Mouse (Mus musculus): ENCODE measurements at regions not wholly inside any gene's neighbourhood (a gene's known extent, or its start where the extent isn't known, plus 50 kb on each side); places are given as distances from the start of the nearest gene placed in this dataset.

GRCm38 (mm10) chr1:151078909-151079522 is 85.8 kb upstream of the Hmcn1 start:
- H3K9ac ChIP-seq, result no peak overlapping the region
- 36% methylated on average over 16 of the region's 16 CpGs for WGBS
- peak; percentile 77; the same call in 1 of the 2 replicates for ATAC-seq (ENCODE audit: low FRiP score)

GRCm38 (mm10) chr1:151079614-151080360 is 86.6 kb upstream of the Hmcn1 start:
- no peak overlapping the region for H3K27ac ChIP-seq
- H3K9me3 ChIP-seq, result no peaks in the 10 kb centered on the region
- WGBS, result 81% methylated on average over 15 of the region's 15 CpGs
- H3K4me3 ChIP-seq (replicated peaks), result no peak overlapping the region
- H3K4me1 ChIP-seq, result no peaks in the 10 kb centered on the region
- H3K9ac ChIP-seq, result no peak overlapping the region
- H3K36me3 ChIP-seq (replicated peaks), result no peaks in the 10 kb centered on the region
- no peaks in the 10 kb centered on the region for H3K27me3 ChIP-seq
- H3K4me2 ChIP-seq, result no peak overlapping the region
- ATAC-seq (ENCODE audit: low FRiP score), result no peak

More at GRCm38 (mm10) chr1:151078909-151079522, 85.8 kb upstream of the Hmcn1 start:
- Histone ChIP-seq H3K27ac (no peak overlapping the region), H3K4me1 (no peaks in the 10 kb centered on the region), H3K4me3 (replicated peaks) (no peak overlapping the region), H3K36me3 (replicated peaks) (no peaks in the 10 kb centered on the region), H3K4me2 (no peak overlapping the region), H3K9me3 (no peaks in the 10 kb centered on the region), H3K27me3 (no peaks in the 10 kb centered on the region)

GRCm38 (mm10) chr1:151080510-151080980 is 87.3 kb upstream of the Hmcn1 start:
- no peaks in the 10 kb centered on the region for H3K27me3 ChIP-seq
- no peak for ATAC-seq (ENCODE audit: low FRiP score)
- no peak overlapping the region for H3K4me3 ChIP-seq (replicated peaks)
- no peaks in the 10 kb centered on the region for H3K36me3 ChIP-seq (replicated peaks)
- no peaks in the 10 kb centered on the region for H3K9me3 ChIP-seq
- H3K9ac ChIP-seq, result no peak overlapping the region
- no peaks in the 10 kb centered on the region for H3K4me1 ChIP-seq
- no peak overlapping the region for H3K4me2 ChIP-seq
- 76% methylated on average over 9 of the region's 9 CpGs for WGBS
- no peak overlapping the region for H3K27ac ChIP-seq

- no peak overlapping the region for H3K4me2 ChIP-seq
- no peak overlapping the region for H3K9ac ChIP-seq
- no peak for ATAC-seq (ENCODE audit: low FRiP score)
- H3K9me3 ChIP-seq, result no peaks in the 10 kb centered on the region
- peaks cover 5% of the 10 kb centered on the region; the same call in 1 of the 2 replicates for H3K4me1 ChIP-seq
- WGBS, result 91% methylated on average over 5 of the region's 5 CpGs
- no peak overlapping the region for H3K4me3 ChIP-seq (replicated peaks)
- no peaks in the 10 kb centered on the region for H3K36me3 ChIP-seq (replicated peaks)
- no peaks in the 10 kb centered on the region for H3K27me3 ChIP-seq
- H3K27ac ChIP-seq, result no peak overlapping the region
These were observed 89.3 kb upstream of the Hmcn1 start for GRCm38 (mm10) chr1:151082510-151083033.

GRCm38 (mm10) chr1:151083806-151084205 is 90.6 kb upstream of the Hmcn1 start:
- H3K4me1 ChIP-seq, result peaks cover 5% of the 10 kb centered on the region; the same call in 1 of the 2 replicates

GRCm38 (mm10) chr1:151086111-151086859 is 93.0 kb upstream of the Hmcn1 start:
- no peak overlapping the region for H3K4me3 ChIP-seq (replicated peaks)
- no peak overlapping the region for H3K4me2 ChIP-seq
- H3K9me3 ChIP-seq, result no peaks in the 10 kb centered on the region
- ATAC-seq (ENCODE audit: low FRiP score), result 0 out of 2 replicates have a peak, but pooled peaks have one; percentile 3
- no peak overlapping the region for H3K27ac ChIP-seq
- no peak overlapping the region for H3K9ac ChIP-seq
- no peaks in the 10 kb centered on the region for H3K27me3 ChIP-seq
- H3K4me1 ChIP-seq, result peaks cover 5% of the 10 kb centered on the region; the same call in 1 of the 2 replicates
- no peaks in the 10 kb centered on the region for H3K36me3 ChIP-seq (replicated peaks)
- 59% methylated on average over 22 of the region's 22 CpGs for WGBS

More at GRCm38 (mm10) chr1:151083806-151084205, 90.6 kb upstream of the Hmcn1 start:
- ATAC-seq (ENCODE audit: low FRiP score), result no peak
- Histone ChIP-seq H3K4me3 (replicated peaks) (no peak overlapping the region), H3K27me3 (no peaks in the 10 kb centered on the region), H3K4me2 (no peak overlapping the region), H3K9me3 (no peaks in the 10 kb centered on the region), H3K27ac (no peak overlapping the region), H3K36me3 (replicated peaks) (no peaks in the 10 kb centered on the region), H3K9ac (no peak overlapping the region)
- 70% methylated on average over 2 of the region's 2 CpGs for WGBS

- H3K27ac ChIP-seq, result no peak overlapping the region
- no peak for ATAC-seq (ENCODE audit: low FRiP score)
These were observed 94.0 kb upstream of the Hmcn1 start for GRCm38 (mm10) chr1:151087151-151087660.

GRCm38 (mm10) chr1:151087811-151088511 is 94.4 kb upstream of the Gm47985 start:
- Histone ChIP-seq H3K9me3 (no peaks in the 10 kb centered on the region), H3K9ac (no peak overlapping the region), H3K36me3 (replicated peaks) (no peaks in the 10 kb centered on the region), H3K27ac (no peak overlapping the region), H3K4me1 (peaks cover 5% of the 10 kb centered on the region; the same call in 1 of the 2 replicates), H3K4me2 (no peak overlapping the region), H3K4me3 (replicated peaks) (no peak overlapping the region), H3K27me3 (no peaks in the 10 kb centered on the region)
- no peak for ATAC-seq (ENCODE audit: low FRiP score)
- 85% methylated on average over 14 of the region's 14 CpGs for WGBS

More at GRCm38 (mm10) chr1:151087151-151087660, 94.0 kb upstream of the Hmcn1 start:
- H3K9me3 ChIP-seq, result no peaks in the 10 kb centered on the region
- H3K27me3 ChIP-seq, result no peaks in the 10 kb centered on the region
- no peak overlapping the region for H3K4me2 ChIP-seq
- H3K4me1 ChIP-seq, result peaks cover 5% of the 10 kb centered on the region; the same call in 1 of the 2 replicates
- 78% methylated on average over 8 of the region's 8 CpGs for WGBS
- no peak overlapping the region for H3K9ac ChIP-seq
- H3K4me3 ChIP-seq (replicated peaks), result no peak overlapping the region
- H3K36me3 ChIP-seq (replicated peaks), result no peaks in the 10 kb centered on the region

GRCm38 (mm10) chr1:151088535-151089125 is 93.7 kb upstream of the Gm47985 start:
- WGBS, result 81% methylated on average over 11 of the region's 11 CpGs
- H3K4me3 ChIP-seq (replicated peaks), result no peak overlapping the region
- peaks cover 5% of the 10 kb centered on the region; the same call in 1 of the 2 replicates for H3K4me1 ChIP-seq

GRCm38 (mm10) chr1:151092035-151092434 is 90.3 kb upstream of the Gm47985 start:
- H3K36me3 ChIP-seq (replicated peaks), result no peaks in the 10 kb centered on the region
- H3K9ac ChIP-seq, result no peak overlapping the region
- H3K4me3 ChIP-seq (replicated peaks), result no peak overlapping the region
- H3K4me2 ChIP-seq, result no peak overlapping the region
- ATAC-seq (ENCODE audit: low FRiP score), result no peak
- peaks cover 9% of the 10 kb centered on the region for H3K4me1 ChIP-seq
- no peaks in the 10 kb centered on the region for H3K9me3 ChIP-seq
- WGBS, result 69% methylated on average over 4 of the region's 4 CpGs
- no peak overlapping the region for H3K27ac ChIP-seq
- no peaks in the 10 kb centered on the region for H3K27me3 ChIP-seq

More at GRCm38 (mm10) chr1:151088535-151089125, 93.7 kb upstream of the Gm47985 start:
- Histone ChIP-seq H3K27me3 (no peaks in the 10 kb centered on the region), H3K9me3 (no peaks in the 10 kb centered on the region), H3K36me3 (replicated peaks) (no peaks in the 10 kb centered on the region), H3K27ac (no peak overlapping the region), H3K4me2 (no peak overlapping the region), H3K9ac (no peak overlapping the region)
- no peak for ATAC-seq (ENCODE audit: low FRiP score)

All from forebrain, embryonic 12.5 days (tissue).